Mouse (Mus musculus): ENCODE measurements around the gene Klhl40. TPM values are rescaled to one million over a fixed set of nuclear protein-coding genes. Genes with fewer than 3 reads are reported as not detected.

The Klhl40 gene
- total and polyA plus RNA-seq, 3 experiments = not detected

- in situ Hi-C loops (cut with MboI; ENCODE audit: low pct_ligation_motif_present, low pct_unique_long_range_greater_than_20kb, low sequenced_read_pairs) = no loop called here
Observed at GRCm38 (mm10) chr9:121819073-121819770, 41.8 kb downstream of the Klhl40 start.

GRCm38 (mm10) chr9:121819771-121820471 is 42.5 kb downstream of the Klhl40 start:
- H3K4me3 ChIP-seq (replicated peaks in 1 of 3; ENCODE audit: low read depth in 2 of 3, low read length in 2 of 3, poor library complexity in 1 of 3) = no peak overlapping the region
- H3K27ac ChIP-seq (ENCODE audit: insufficient read depth, low read depth) = no peak overlapping the region
- H3K36me3 ChIP-seq (replicated peaks in 1 of 2; ENCODE audit: control insufficient read depth in 1 of 2, insufficient read depth in 1 of 2, low read length in 1 of 2) = no peaks in the 10 kb centered on the region
- no peaks in the 10 kb centered on the region for H3K79me2 ChIP-seq (replicated peaks; ENCODE audit: control insufficient read depth, extremely low read depth, insufficient read depth, poor library complexity, severe bottlenecking)
- H3K9me3 ChIP-seq (replicated peaks; ENCODE audit: low read length) = no peaks in the 10 kb centered on the region
- dilution Hi-C loops (cut with MboI; ENCODE audit: extremely low pct_ligation_motif_present, extremely low pct_unique_long_range_greater_than_20kb, low sequenced_read_pairs) = no loop called here
- DNase-seq (ENCODE audit: extremely low read depth) = no peak
- H3K9ac ChIP-seq (ENCODE audit: insufficient read depth, low read depth) = no peak overlapping the region
- in situ Hi-C loops (cut with MboI; ENCODE audit: low pct_ligation_motif_present, low pct_unique_long_range_greater_than_20kb, low sequenced_read_pairs) = no loop called here
- no peak overlapping the region for H3K4me2 ChIP-seq (ENCODE audit: insufficient read depth, low read depth, poor library complexity, severe bottlenecking)
- TF ChIP-seq MAX (IDR thresholded peaks at IDR 0.05; ENCODE audit: low read length) (no peak), CTCF (conservative IDR thresholded peaks at IDR 0.05 in 1 of 2, IDR thresholded peaks at IDR 0.05 in 1 of 2; ENCODE audit: low read depth in 2 of 2, low read length in 2 of 2) (no peak), POLR2AphosphoS2 (IDR thresholded peaks at IDR 0.05; ENCODE audit: low read depth, low read length) (no peak), MAFK (IDR thresholded peaks at IDR 0.05; ENCODE audit: insufficient replicate concordance, low read length) (no peak), NELFE (IDR thresholded peaks at IDR 0.05; ENCODE audit: low read depth, low read length) (no peak), EP300 (IDR thresholded peaks at IDR 0.05; ENCODE audit: low read length) (no peak)
- H3K4me1 ChIP-seq (ENCODE audit: control insufficient read depth in 1 of 2, insufficient read depth in 2 of 2) = 0 out of 4 replicates have a peak, but pooled peaks cover 0 to 2% of the 10 kb centered on the region in 2 experiments
- peaks cover 71% of the 10 kb centered on the region for H3K27me3 ChIP-seq (replicated peaks)

More at GRCm38 (mm10) chr9:121819073-121819770, 41.8 kb downstream of the Klhl40 start:
- Histone ChIP-seq H3K9me3 (replicated peaks; ENCODE audit: low read length) (no peaks in the 10 kb centered on the region), H3K79me2 (replicated peaks; ENCODE audit: control insufficient read depth, extremely low read depth, insufficient read depth, poor library complexity, severe bottlenecking) (no peaks in the 10 kb centered on the region), H3K4me1 (ENCODE audit: control insufficient read depth in 1 of 2, insufficient read depth in 2 of 2) (0 out of 4 replicates have a peak, but pooled peaks cover 0 to 2% of the 10 kb centered on the region in 2 experiments), H3K4me2 (ENCODE audit: insufficient read depth, low read depth, poor library complexity, severe bottlenecking) (no peak overlapping the region), H3K27ac (ENCODE audit: insufficient read depth, low read depth) (no peak overlapping the region), H3K36me3 (replicated peaks in 1 of 2; ENCODE audit: control insufficient read depth in 1 of 2, insufficient read depth in 1 of 2, low read length in 1 of 2) (no peaks in the 10 kb centered on the region), H3K9ac (ENCODE audit: insufficient read depth, low read depth) (no peak overlapping the region), H3K27me3 (replicated peaks) (peaks cover 73% of the 10 kb centered on the region), H3K4me3 (replicated peaks in 1 of 3; ENCODE audit: low read depth in 2 of 3, low read length in 2 of 3, poor library complexity in 1 of 3) (no peak overlapping the region)
- DNase-seq (ENCODE audit: extremely low read depth) = no peak
- dilution Hi-C loops (cut with MboI; ENCODE audit: extremely low pct_ligation_motif_present, extremely low pct_unique_long_range_greater_than_20kb, low sequenced_read_pairs) = no loop called here
- TF ChIP-seq ZKSCAN1 (IDR thresholded peaks at IDR 0.05; ENCODE audit: borderline replicate concordance, low read depth, low read length) (no peak), CHD2 (IDR thresholded peaks at IDR 0.05; ENCODE audit: low read length) (no peak), MEF2A (IDR thresholded peaks at IDR 0.05; ENCODE audit: borderline replicate concordance, low read depth, low read length) (no peak)

- H3K9ac ChIP-seq (ENCODE audit: insufficient read depth, low read depth) = no peak overlapping the region
- in situ Hi-C loops (cut with MboI; ENCODE audit: low pct_ligation_motif_present, low pct_unique_long_range_greater_than_20kb, low sequenced_read_pairs) (no loop called here), dilution Hi-C loops (cut with MboI; ENCODE audit: extremely low pct_ligation_motif_present, extremely low pct_unique_long_range_greater_than_20kb, low sequenced_read_pairs) (no loop called here)
- H3K27me3 ChIP-seq (replicated peaks) = peaks cover 64% of the 10 kb centered on the region
- H3K4me2 ChIP-seq (ENCODE audit: insufficient read depth, low read depth, poor library complexity, severe bottlenecking) = no peak overlapping the region
- H3K27ac ChIP-seq (ENCODE audit: insufficient read depth, low read depth) = no peak overlapping the region
- no peak overlapping the region for H3K4me3 ChIP-seq (replicated peaks in 1 of 3; ENCODE audit: low read depth in 2 of 3, low read length in 2 of 3, poor library complexity in 1 of 3)
- no peaks in the 10 kb centered on the region for H3K9me3 ChIP-seq (replicated peaks; ENCODE audit: low read length)
- no peak for DNase-seq (ENCODE audit: extremely low read depth)
- H3K79me2 ChIP-seq (replicated peaks; ENCODE audit: control insufficient read depth, extremely low read depth, insufficient read depth, poor library complexity, severe bottlenecking) = no peaks in the 10 kb centered on the region
- H3K36me3 ChIP-seq (replicated peaks in 1 of 2; ENCODE audit: control insufficient read depth in 1 of 2, insufficient read depth in 1 of 2, low read length in 1 of 2) = no peaks in the 10 kb centered on the region
- TF ChIP-seq MYC (IDR thresholded peaks at IDR 0.05; ENCODE audit: low read depth, low read length) (no peak), MAFK (IDR thresholded peaks at IDR 0.05; ENCODE audit: insufficient replicate concordance, low read length) (no peak)
- H3K4me1 ChIP-seq (ENCODE audit: control insufficient read depth in 1 of 2, insufficient read depth in 2 of 2) = 0 out of 4 replicates have a peak, but pooled peaks cover 0 to 2% of the 10 kb centered on the region in 2 experiments
Observed at GRCm38 (mm10) chr9:121820765-121821164, 43.4 kb downstream of the Klhl40 start.
